Mouse (Mus musculus): ENCODE measurements around the gene Psen2. TPM values are rescaled to one million over a fixed set of nuclear protein-coding genes. Genes with fewer than 3 reads are reported as not detected.

Gene Psen2
- polyA plus RNA-seq, 1 experiment from 2014 or later = 23.7 TPM

DNA sequence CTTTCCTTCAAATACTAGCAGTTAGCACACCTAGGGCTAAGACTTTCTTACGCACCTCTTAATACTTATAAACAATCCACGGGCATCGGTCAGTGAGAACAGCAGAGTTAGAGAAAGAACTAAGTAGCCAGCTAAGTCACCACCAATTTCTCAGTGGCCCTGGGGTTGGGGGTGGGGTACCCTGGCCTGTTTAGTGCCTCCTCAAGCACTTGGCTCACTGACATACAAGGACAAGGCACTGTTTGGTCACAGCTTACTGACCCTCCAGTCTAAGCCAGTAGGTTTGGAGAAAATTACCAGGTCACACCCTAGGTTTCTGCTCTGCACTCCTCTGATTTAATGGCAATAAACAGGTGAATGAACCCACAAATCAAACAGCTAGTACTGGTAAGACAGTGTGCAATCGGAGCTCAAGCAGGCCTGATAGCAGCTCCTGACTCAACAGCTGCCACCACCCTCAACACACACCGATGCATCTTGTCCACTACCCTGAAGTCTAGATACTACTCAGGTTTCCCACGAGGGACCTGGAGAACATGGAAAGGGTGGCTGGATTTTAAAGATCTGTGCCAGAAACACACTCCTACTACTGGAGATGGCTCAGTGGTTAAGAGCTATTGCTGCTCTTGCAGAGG is 79.6 kb downstream of the Psen2 start:
- ATAC-seq (ENCODE audit: low read depth) (no peak), DNase-seq (no peak)
- H3K4me1 ChIP-seq (replicated peaks) = peaks cover 51% of the 10 kb centered on the region
- H3K4me3 ChIP-seq (replicated peaks) = no peak overlapping the region
- peak overlapping the region; percentile 1; the same call in 1 of the 2 replicates for H3K27ac ChIP-seq
- 70% methylated on average over 6 of the region's 6 CpGs for WGBS (ENCODE audit: insufficient replicate concordance)
- no peak overlapping the region for H3K4me2 ChIP-seq
- H3K9me3 ChIP-seq (replicated peaks) = no peaks in the 10 kb centered on the region
- H3K9ac ChIP-seq = no peak overlapping the region
- peaks cover 6% of the 10 kb centered on the region; the same call in 1 of the 2 replicates for H3K36me3 ChIP-seq
- no peaks in the 10 kb centered on the region for H3K27me3 ChIP-seq

DNA sequence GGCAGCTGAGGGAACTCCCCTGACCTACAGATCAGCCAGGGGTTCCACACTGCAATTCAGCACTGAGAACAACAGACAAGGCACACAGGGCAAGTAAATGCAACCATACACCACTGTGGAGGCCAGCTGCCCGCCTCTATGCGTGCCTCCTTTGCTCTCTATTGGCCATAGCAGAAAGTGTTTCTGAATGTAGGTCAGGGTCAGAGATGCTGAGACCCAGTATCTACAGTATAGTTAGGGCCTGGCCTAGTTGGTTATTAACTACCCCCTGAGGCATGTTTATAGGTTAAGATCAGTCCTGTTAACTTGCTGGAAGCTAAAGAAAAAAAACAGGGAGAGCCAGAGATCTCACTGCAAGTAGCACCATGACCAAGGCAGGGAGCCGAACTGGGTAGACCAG is 80.5 kb downstream of the Psen2 start:
- H3K4me1 ChIP-seq (replicated peaks) = peaks cover 53% of the 10 kb centered on the region
- ATAC-seq (ENCODE audit: low read depth) (peak; percentile 49), DNase-seq (no peak)
- no peaks in the 10 kb centered on the region for H3K27me3 ChIP-seq
- 57% methylated on average over 3 of the region's 3 CpGs for WGBS (ENCODE audit: insufficient replicate concordance)
- 0 out of 2 replicates have a peak overlapping the region, but pooled peaks have one; percentile 11 for H3K4me2 ChIP-seq
- peak overlapping the region; percentile 51 for H3K27ac ChIP-seq
- no peak overlapping the region for H3K9ac ChIP-seq
- no peaks in the 10 kb centered on the region for H3K9me3 ChIP-seq (replicated peaks)
- no peak overlapping the region for H3K4me3 ChIP-seq (replicated peaks)
- peaks cover 7% of the 10 kb centered on the region; the same call in 1 of the 2 replicates for H3K36me3 ChIP-seq

DNA sequence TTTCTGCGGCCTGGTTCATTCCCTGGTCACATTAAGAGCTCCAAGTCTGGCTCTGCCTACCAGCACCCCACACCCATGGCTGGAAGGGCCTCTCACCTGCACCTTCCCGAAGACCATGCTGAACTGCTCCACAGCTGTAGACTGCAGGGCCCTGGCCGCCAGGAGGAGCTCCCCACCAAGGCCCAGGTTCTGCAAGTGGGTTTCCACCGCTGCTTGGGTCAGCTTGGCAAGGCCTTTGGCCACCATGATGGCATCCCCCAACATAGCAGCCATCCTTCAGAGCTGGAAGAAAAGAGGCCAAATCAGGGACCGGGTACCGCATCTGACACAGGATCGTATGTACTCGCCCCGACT is 81.3 kb downstream of the Psen2 start:
- H3K4me3 ChIP-seq (replicated peaks) = no peak overlapping the region
- H3K9ac ChIP-seq = no peak overlapping the region
- DNase-seq = no peak
- peaks cover 54% of the 10 kb centered on the region for H3K4me1 ChIP-seq (replicated peaks)
- no peak for ATAC-seq (ENCODE audit: low read depth)
- H3K27ac ChIP-seq = peak overlapping the region; percentile 51; the same call in 1 of the 2 replicates
- no peaks in the 10 kb centered on the region for H3K27me3 ChIP-seq
- peaks cover 7% of the 10 kb centered on the region; the same call in 1 of the 2 replicates for H3K36me3 ChIP-seq
- 75% methylated on average over 9 of the region's 9 CpGs for WGBS (ENCODE audit: insufficient replicate concordance)
- no peak overlapping the region for H3K4me2 ChIP-seq
- no peaks in the 10 kb centered on the region for H3K9me3 ChIP-seq (replicated peaks)

DNA sequence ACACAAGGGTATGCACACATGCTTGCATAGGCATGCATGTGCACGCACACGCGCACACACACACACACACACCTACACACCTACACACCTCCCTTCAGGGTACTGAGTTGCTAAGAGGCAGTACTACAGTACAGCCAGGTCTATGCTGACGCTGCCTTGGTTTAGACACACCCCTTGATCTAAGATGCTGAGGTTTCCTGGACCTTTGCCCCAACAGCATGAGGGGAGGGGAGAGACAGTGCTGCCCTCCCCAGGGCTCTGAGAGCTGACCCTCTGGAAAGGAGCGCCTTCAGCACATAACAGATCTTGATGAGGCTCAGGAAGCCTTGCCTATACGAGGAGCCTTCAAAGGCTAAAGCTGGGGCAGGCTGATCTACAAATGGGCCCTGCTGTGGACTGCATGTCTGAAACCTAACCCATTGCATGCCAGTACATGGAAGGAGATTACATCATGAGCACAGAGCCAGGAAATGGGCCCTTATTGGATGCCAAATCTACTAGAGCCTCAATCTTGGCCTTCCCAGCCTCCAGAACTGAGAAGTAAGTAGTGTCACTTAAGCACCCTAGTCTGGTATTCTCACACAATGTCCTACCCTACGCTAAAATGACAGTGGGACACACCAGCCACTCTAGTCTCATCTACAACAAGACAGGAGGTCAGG is 81.8 kb downstream of the Psen2 start:
- WGBS (ENCODE audit: insufficient replicate concordance) = 75% methylated on average over 7 of the region's 7 CpGs
- 0 out of 2 replicates have a peak overlapping the region, but pooled peaks have one; percentile 51 for H3K27ac ChIP-seq

DNA sequence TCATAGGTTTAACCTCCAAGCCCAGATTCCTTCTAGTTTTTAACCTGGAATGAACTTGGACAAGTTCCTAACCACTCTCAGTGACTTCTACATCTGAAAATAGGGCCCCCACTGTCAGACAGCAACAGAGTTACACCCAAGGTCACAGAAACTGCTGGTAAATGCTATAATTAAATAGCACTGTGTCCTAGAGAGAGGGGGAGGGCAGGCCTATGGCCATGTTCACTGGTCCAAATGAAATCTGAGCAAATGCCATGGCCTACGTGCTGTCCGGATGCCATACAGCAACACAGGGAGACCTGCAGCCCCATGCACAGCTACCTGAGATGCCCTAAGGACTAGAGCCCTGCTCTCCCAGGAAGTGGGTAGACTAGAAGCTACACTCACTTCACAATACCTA is 83.4 kb downstream of the Psen2 start:
- H3K27ac ChIP-seq = no peak overlapping the region
- no peaks in the 10 kb centered on the region for H3K27me3 ChIP-seq
- ATAC-seq (ENCODE audit: low read depth) (no peak), DNase-seq (no peak)
- H3K9ac ChIP-seq = no peak overlapping the region
- no peak overlapping the region for H3K4me2 ChIP-seq
- peaks cover 7% of the 10 kb centered on the region; the same call in 1 of the 2 replicates for H3K36me3 ChIP-seq
- H3K4me1 ChIP-seq (replicated peaks) = peaks cover 45% of the 10 kb centered on the region
- 75% methylated on average over 2 of the region's 2 CpGs for WGBS (ENCODE audit: insufficient replicate concordance)
- H3K4me3 ChIP-seq (replicated peaks) = no peak overlapping the region
- no peaks in the 10 kb centered on the region for H3K9me3 ChIP-seq (replicated peaks)

More for the DNA sequence above, 81.8 kb downstream of the Psen2 start:
- H3K27me3 ChIP-seq = no peaks in the 10 kb centered on the region
- no peak for DNase-seq
- ATAC-seq (ENCODE audit: low read depth) = no peak
- H3K4me2 ChIP-seq = no peak overlapping the region
- peaks cover 51% of the 10 kb centered on the region for H3K4me1 ChIP-seq (replicated peaks)
- no peaks in the 10 kb centered on the region for H3K9me3 ChIP-seq (replicated peaks)
- H3K4me3 ChIP-seq (replicated peaks) = no peak overlapping the region
- peaks cover 7% of the 10 kb centered on the region; the same call in 1 of the 2 replicates for H3K36me3 ChIP-seq
- H3K9ac ChIP-seq = no peak overlapping the region

DNA sequence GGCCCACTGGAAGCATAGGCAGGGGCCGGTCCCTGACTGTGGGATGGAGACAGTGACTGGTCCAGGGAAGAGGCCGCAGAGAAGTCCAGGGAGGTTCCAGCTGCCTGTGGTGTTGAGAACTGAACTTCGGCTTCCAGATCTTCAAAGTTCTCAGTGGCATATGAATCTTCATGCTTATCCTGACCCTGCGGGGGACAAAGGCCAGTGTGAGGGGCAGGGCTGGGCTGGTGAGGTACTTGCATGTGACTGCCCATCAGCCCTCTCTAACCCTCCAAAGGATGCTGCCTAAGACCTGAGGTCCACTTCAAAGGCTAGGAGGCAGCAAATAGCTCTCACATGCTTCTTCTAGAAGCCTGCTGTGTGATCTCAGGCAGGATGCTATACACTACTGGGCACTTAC is 84.1 kb downstream of the Psen2 start:
- Histone ChIP-seq H3K27me3 (no peaks in the 10 kb centered on the region), H3K4me3 (replicated peaks) (no peak overlapping the region), H3K4me2 (no peak overlapping the region), H3K4me1 (replicated peaks) (peaks cover 37% of the 10 kb centered on the region), H3K27ac (no peak overlapping the region), H3K9ac (no peak overlapping the region), H3K36me3 (peaks cover 7% of the 10 kb centered on the region; the same call in 1 of the 2 replicates), H3K9me3 (replicated peaks) (no peaks in the 10 kb centered on the region)
- WGBS (ENCODE audit: insufficient replicate concordance) = 82% methylated on average over 4 of the region's 4 CpGs
- no peak for DNase-seq
- no peak for ATAC-seq (ENCODE audit: low read depth)

DNA sequence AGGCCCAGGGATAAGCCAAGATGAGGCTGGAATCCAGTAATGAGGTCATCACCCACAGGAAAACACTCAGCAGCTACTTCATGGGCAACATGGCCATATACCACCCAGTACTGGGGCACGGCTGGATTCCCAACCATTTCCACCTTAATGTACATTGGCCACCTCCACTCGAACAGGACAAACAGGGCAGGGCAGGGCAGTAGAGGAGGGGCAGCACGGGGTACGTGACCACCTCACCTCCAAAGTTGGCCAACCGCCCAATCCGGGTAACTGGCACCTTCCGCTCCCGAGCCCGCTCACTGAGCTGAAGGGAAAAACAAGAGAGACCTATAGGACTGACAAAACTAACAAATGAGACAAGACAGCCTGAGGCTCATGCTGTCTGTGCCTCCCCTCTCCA is 84.9 kb downstream of the Psen2 start:
- Histone ChIP-seq H3K9me3 (replicated peaks) (no peaks in the 10 kb centered on the region), H3K27ac (no peak overlapping the region), H3K4me1 (replicated peaks) (peaks cover 30% of the 10 kb centered on the region), H3K27me3 (no peaks in the 10 kb centered on the region), H3K4me3 (replicated peaks) (no peak overlapping the region), H3K36me3 (peaks cover 7% of the 10 kb centered on the region; the same call in 1 of the 2 replicates), H3K4me2 (no peak overlapping the region), H3K9ac (no peak overlapping the region)
- 81% methylated on average over 9 of the region's 9 CpGs for WGBS (ENCODE audit: insufficient replicate concordance)
- no peak for DNase-seq
- ATAC-seq (ENCODE audit: low read depth) = no peak

Other genes starting within 250 kb of the Psen2 start
- 6.7 and 8.6 TPM in 2 replicates for gene Coq8a, start 63.8 kb downstream of the Psen2 start, polyA plus RNA-seq (2015; fragmentation: Nextera tagmentation; extraction: Ambion mirVana)
- gene Itpkb, start 67.0 kb upstream of the Psen2 start, polyA plus RNA-seq (2015; fragmentation: Nextera tagmentation; extraction: Ambion mirVana) = 1.3 TPM in 2 replicates
- gene Stum, start 220.1 kb upstream of the Psen2 start, polyA plus RNA-seq (2015; fragmentation: Nextera tagmentation; extraction: Ambion mirVana) = 0.12 and 0.17 TPM in 2 replicates

All from liver, embryonic 13.5 days (tissue).